ENCODE assay signal across 8 mouse cellular contexts in genomic region chr4:127168914-127169345, GRCm38 (mm10). TPM values are rescaled to one million over a fixed set of nuclear protein-coding genes. Genes with fewer than 3 reads are reported as not detected.
DNase-seq lines count a peak whose midpoint lies in the region; ATAC-seq lines count a peak whose summit lies in the region.

Dlgap3 (plus strand) TSS chr4:127169204.

- peak within 1 kb of the TSS; percentile 90 for H3K27ac ChIP-seq in hindbrain, embryonic 10.5 days
- peak within 1 kb of the TSS; percentile 68 for H3K27ac ChIP-seq in limb, embryonic 10.5 days
- peak within 1 kb of the TSS; percentile 84 for H3K27ac ChIP-seq in midbrain, embryonic 15.5 days

- H3K9me3 ChIP-seq in hindbrain, embryonic 10.5 days, result no peaks in the 10 kb centered on the region
- no peaks in the 10 kb centered on the region for H3K9me3 ChIP-seq in limb, embryonic 10.5 days (replicated peaks)
- no peaks in the 10 kb centered on the region for H3K9me3 ChIP-seq in midbrain, embryonic 15.5 days

- H3K36me3 ChIP-seq in hindbrain, embryonic 10.5 days, result no peaks in the 10 kb centered on the region
- H3K36me3 ChIP-seq in limb, embryonic 10.5 days, result no peaks in the 10 kb centered on the region
- no peaks in the 10 kb centered on the region for H3K36me3 ChIP-seq in midbrain, embryonic 15.5 days (replicated peaks)

- peak; percentile 66 for ATAC-seq in midbrain, embryonic 15.5 days (replicated peaks)
- ATAC-seq in inflammation-experienced regulatory T-cells, adult 6 months, result no peak

- peaks cover 69% of the 10 kb centered on the region for H3K27me3 ChIP-seq in hindbrain, embryonic 10.5 days (ENCODE audit: insufficient read depth, poor library complexity, severe bottlenecking)
- H3K27me3 ChIP-seq in limb, embryonic 10.5 days (ENCODE audit: low read depth, poor library complexity, severe bottlenecking), result peaks cover 71% of the 10 kb centered on the region
- H3K27me3 ChIP-seq in midbrain, embryonic 15.5 days (replicated peaks), result 0 out of 2 replicates have a peak, but pooled peaks cover 2% of the 10 kb centered on the region

- DNase-seq in gastrocnemius, postnatal 10 days, result peak; percentile 23
- DNase-seq in gastrocnemius, adult 8-10 months (ENCODE audit: low spot score in 2 of 2), result no peak
- DNase-seq in Muller cell, postnatal 12 days (ENCODE audit: inconsistent ontology term), result peak; percentile 40
- peak; percentile 36 for DNase-seq in embryo, embryonic 9.5 days (ENCODE audit: extremely low spot score)
- no peak for DNase-seq in hindbrain, embryonic 10.5 days (ENCODE audit: low spot score)
- no peak for DNase-seq in limb, embryonic 10.5 days (ENCODE audit: low spot score)

- peak within 1 kb of the TSS; percentile 74 for H3K4me3 ChIP-seq in hindbrain, embryonic 10.5 days
- H3K4me3 ChIP-seq in limb, embryonic 10.5 days, result peak within 1 kb of the TSS; percentile 80
- peak within 1 kb of the TSS; percentile 96 for H3K4me3 ChIP-seq in midbrain, embryonic 15.5 days

- peaks cover 51% of the 10 kb centered on the region for H3K4me1 ChIP-seq in hindbrain, embryonic 10.5 days (replicated peaks)
- H3K4me1 ChIP-seq in limb, embryonic 10.5 days, result peaks cover 20% of the 10 kb centered on the region
- peaks cover 51% of the 10 kb centered on the region for H3K4me1 ChIP-seq in midbrain, embryonic 15.5 days

- H3K9ac ChIP-seq in midbrain, embryonic 15.5 days, result peak within 1 kb of the TSS; percentile 89

- peak within 1 kb of the TSS; percentile 80 for H3K4me2 ChIP-seq in midbrain, embryonic 15.5 days

- 1% methylated on average over 56 of the region's 67 CpGs for WGBS in hindbrain, embryonic 10.5 days
- 1% methylated on average over 64 of the region's 67 CpGs for WGBS in limb, embryonic 10.5 days
- WGBS in midbrain, embryonic 15.5 days, result under 1% methylated on average over 42 of the region's 67 CpGs

RNA-seq across cellular contexts. Expression of gene Dlgap3, which starts in this region (rescaled TPM):
- total RNA-seq in gastrocnemius, postnatal 10 days (2021), result under 1 TPM; 0.68 to 0.78 TPM
- under 1 TPM in 3 of 4 experiments, not detected in 1; 0.11 to 0.15 (median 0.13) TPM for total RNA-seq in gastrocnemius, adult 8-10 months (2022)
- polyA plus RNA-seq in hindbrain, embryonic 10.5 days (2016; fragmentation: Nextera tagmentation; extraction: Ambion mirVana), result 3.7 and 7.9 TPM in 2 replicates
- polyA plus RNA-seq in limb, embryonic 10.5 days (2016; fragmentation: Nextera tagmentation; extraction: Ambion mirVana), result 0.16 and 0.21 TPM in 2 replicates
- polyA plus RNA-seq in midbrain, embryonic 15.5 days (2015; fragmentation: Nextera tagmentation; extraction: Ambion mirVana), result 23.0 and 24.7 TPM in 2 replicates
- polyA plus RNA-seq in inflammation-experienced regulatory T-cells, adult 6 months (2017; shearing (Covaris generic)), result not detected

Comparison
In these comparisons a context has a peak if more than half of its experiments do, and no peak if none do; other contexts are left out.
1. Peak in DNase-seq in gastrocnemius, postnatal 10 days; RNA of the gene not detected or under 1 TPM.
2. DNase-seq: peak in Muller cell, postnatal 12 days (single experiment) and embryo, embryonic 9.5 days (single experiment); none in gastrocnemius, adult 8-10 months (0 of 2), hindbrain, embryonic 10.5 days (single experiment) and limb, embryonic 10.5 days (single experiment).
3. Peak in every context shown above with its lines, with median percentiles within 50 percentile points of each other: H3K27ac ChIP-seq and H3K4me3 ChIP-seq.